Mouse (Mus musculus): ENCODE results near the gene Rab4b.

- no peak for TF ChIP-seq CTCF (IDR thresholded peaks at IDR 0.05; ENCODE audit: low read depth)
- TF ChIP-seq EP300 (IDR thresholded peaks at IDR 0.05; ENCODE audit: low read depth), result no peak
Measured at GRCm38 (mm10) chr7:27198355-27198754, 19.7 kb upstream of the Rab4b start.

All from liver, postnatal 0 days (tissue).